Mouse (Mus musculus) MEL (cell line): ENCODE results near the gene Phyhipl. TPM values are rescaled to one million over a fixed set of nuclear protein-coding genes. Genes with fewer than 3 reads are reported as not detected.

ENCODE experiments used
- DNase-seq: peaks from one replicate; pipeline ENCODE4 v3.0.0; 2011; ENCODE audit warnings: low read depth, low spot score
- H3K27ac ChIP-seq: 2 replicates; pipeline ENCODE4 v1.5.1; 2012; ENCODE audit warnings: low read depth, mild to moderate bottlenecking, control low read depth, low read length, moderate library complexity; ENCODE audit not compliant: control insufficient read depth
- H3K27me3 ChIP-seq, 2 experiments: fragments of 150-350 bp in 1 of 2; sonication (generic) in 1 of 2; 2 replicates each; pipeline ENCODE4 v1.6.1; 2012; ENCODE audit warnings: low read length in 2 of 2, mild to moderate bottlenecking in 2 of 2, improper control_type of control experiment in 1 of 2, moderate library complexity in 1 of 2; ENCODE audit not compliant: insufficient read depth in 2 of 2, control insufficient read depth in 1 of 2
- H3K36me3 ChIP-seq, 2 experiments: 2 replicates each; pipeline ENCODE4 v1.6.1; 2012 to 2014; ENCODE audit warnings: low read length in 2 of 2, improper control_type of control experiment in 1 of 2, inconsistent platforms in 1 of 2, mild to moderate bottlenecking in 1 of 2; ENCODE audit not compliant: insufficient read depth in 2 of 2, control insufficient read depth in 1 of 2
- H3K4me1 ChIP-seq, 2 experiments: fragments of 150-350 bp in 1 of 2; sonication (generic) in 1 of 2; 2 replicates each; pipeline ENCODE4 v1.6.1; 2012; ENCODE audit warnings: low read length in 2 of 2, improper control_type of control experiment in 1 of 2, mild to moderate bottlenecking in 1 of 2; ENCODE audit not compliant: insufficient read depth in 2 of 2, control insufficient read depth in 1 of 2
- H3K4me3 ChIP-seq, 2 experiments: fragments of 150-350 bp in 1 of 2; sonication (generic) in 1 of 2; 2 replicates each; pipeline ENCODE4 v1.5.1; 2012; ENCODE audit warnings: low read depth in 2 of 2, low read length in 2 of 2, mild to moderate bottlenecking in 2 of 2, moderate library complexity in 2 of 2, control low read depth in 1 of 2, improper control_type of control experiment in 1 of 2; ENCODE audit not compliant: control insufficient read depth in 1 of 2, insufficient read depth in 1 of 2
- H3K79me2 ChIP-seq: 2 replicates; pipeline ENCODE4 v1.6.1; 2012; ENCODE audit warnings: mild to moderate bottlenecking, low read length, moderate library complexity; ENCODE audit not compliant: control insufficient read depth, poor library complexity, insufficient read depth
- H3K9ac ChIP-seq: 2 replicates; pipeline ENCODE4 v1.6.1; 2012; ENCODE audit warnings: low read depth, mild to moderate bottlenecking, control low read depth, low read length, moderate library complexity; ENCODE audit not compliant: control insufficient read depth, poor library complexity, severe bottlenecking
- H3K9me3 ChIP-seq: fragments of 150-350 bp; sonication (generic); replicated peaks from 2 replicates; pipeline ENCODE4 v1.6.1; 2012; ENCODE audit warnings: mild to moderate bottlenecking, low read length, improper control_type of control experiment, moderate library complexity; ENCODE audit not compliant: insufficient read depth
- BHLHE40 ChIP-seq: IDR thresholded peaks from 2 replicates; pipeline ENCODE4 v1.6.1; 2012; ENCODE audit warnings: low read depth, mild to moderate bottlenecking, inconsistent platforms, low read length, improper control_type of control experiment, borderline replicate concordance
- CHD1 ChIP-seq: IDR thresholded peaks from 2 replicates; pipeline ENCODE4 v1.6.1; 2012; ENCODE audit warnings: low read depth, mild to moderate bottlenecking, inconsistent platforms, low read length, improper control_type of control experiment
- CHD2 ChIP-seq: IDR thresholded peaks from 2 replicates; pipeline ENCODE4 v1.6.1; 2011; ENCODE audit warnings: low read length, improper control_type of control experiment
- E2F4 ChIP-seq: IDR thresholded peaks from 2 replicates; pipeline ENCODE4 v1.6.1; 2011; ENCODE audit warnings: low read depth, low read length, improper control_type of control experiment, borderline replicate concordance
- GABPA ChIP-seq: IDR thresholded peaks from 2 replicates; pipeline ENCODE4 v1.6.1; 2012; ENCODE audit warnings: low read depth, mild to moderate bottlenecking, inconsistent platforms, low read length, improper control_type of control experiment, moderate library complexity
- GATA1 ChIP-seq: IDR thresholded peaks from 2 replicates; pipeline ENCODE4 v1.6.1; 2011; ENCODE audit warnings: low read depth, low read length, improper control_type of control experiment
- HCFC1 ChIP-seq: IDR thresholded peaks from 2 replicates; pipeline ENCODE4 v1.6.1; 2012; ENCODE audit warnings: low read depth, mild to moderate bottlenecking, inconsistent platforms, low read length, improper control_type of control experiment, moderate library complexity
- KAT2A ChIP-seq: conservative IDR thresholded peaks from 2 replicates; pipeline ENCODE4 v1.6.1; 2012; ENCODE audit warnings: low read depth, low read length, improper control_type of control experiment, inconsistent platforms
- MAFK ChIP-seq: IDR thresholded peaks from 2 replicates; pipeline ENCODE4 v1.6.1; 2011; ENCODE audit warnings: low read depth, mild to moderate bottlenecking, low read length, improper control_type of control experiment, borderline replicate concordance
- MAX ChIP-seq: IDR thresholded peaks from 2 replicates; pipeline ENCODE4 v1.6.1; 2011; ENCODE audit warnings: low read length, improper control_type of control experiment
- MAZ ChIP-seq: IDR thresholded peaks from 2 replicates; pipeline ENCODE4 v1.6.1; 2012; ENCODE audit warnings: low read depth, mild to moderate bottlenecking, inconsistent platforms, low read length, improper control_type of control experiment
- MEF2A ChIP-seq: IDR thresholded peaks from 2 replicates; pipeline ENCODE4 v1.6.1; 2014; ENCODE audit warnings: low read depth, mild to moderate bottlenecking, inconsistent platforms, low read length, improper control_type of control experiment; ENCODE audit not compliant: poor library complexity, insufficient replicate concordance, severe bottlenecking; ENCODE audit errors: extremely low read depth
- MXI1 ChIP-seq: IDR thresholded peaks from 2 replicates; pipeline ENCODE4 v1.6.1; 2011; ENCODE audit warnings: mild to moderate bottlenecking, low read depth, low read length, improper control_type of control experiment
- MYC ChIP-seq: IDR thresholded peaks from 2 replicates; pipeline ENCODE4 v1.6.1; 2011; ENCODE audit warnings: low read depth, mild to moderate bottlenecking, low read length, improper control_type of control experiment, moderate library complexity
- NELFE ChIP-seq: IDR thresholded peaks from 2 replicates; pipeline ENCODE4 v1.6.1; 2011; ENCODE audit warnings: low read depth, low read length, improper control_type of control experiment
- POLR2A ChIP-seq, 2 experiments: IDR thresholded peaks; 2 replicates each; pipeline ENCODE4 v1.6.1; 2011 to 2012; ENCODE audit warnings: low read length in 2 of 2, mild to moderate bottlenecking in 2 of 2, control low read depth in 1 of 2, improper control_type of control experiment in 1 of 2, low read depth in 1 of 2, moderate library complexity in 1 of 2; ENCODE audit not compliant: control insufficient read depth in 1 of 2, insufficient read depth in 1 of 2, poor library complexity in 1 of 2
- POLR2AphosphoS2 ChIP-seq: IDR thresholded peaks from 2 replicates; pipeline ENCODE4 v1.6.1; 2011; ENCODE audit warnings: low read length, improper control_type of control experiment
- POLR2AphosphoS5 ChIP-seq: IDR thresholded peaks from 2 replicates; pipeline ENCODE4 v1.6.1; 2012; ENCODE audit warnings: low read depth, borderline replicate concordance, mild to moderate bottlenecking, inconsistent platforms, low read length, moderate library complexity, mixed read lengths
- RAD21 ChIP-seq: IDR thresholded peaks from 2 replicates; pipeline ENCODE4 v1.6.1; 2011; ENCODE audit warnings: mild to moderate bottlenecking, low read depth, low read length, improper control_type of control experiment
- RCOR1 ChIP-seq: IDR thresholded peaks from 2 replicates; pipeline ENCODE4 v1.6.1; 2012; ENCODE audit warnings: low read depth, mild to moderate bottlenecking, inconsistent platforms, low read length, improper control_type of control experiment
- SIN3A ChIP-seq: IDR thresholded peaks from 2 replicates; pipeline ENCODE4 v1.6.1; 2012; ENCODE audit warnings: low read length, improper control_type of control experiment, inconsistent platforms
- SMC3 ChIP-seq: IDR thresholded peaks from 2 replicates; pipeline ENCODE4 v1.6.1; 2011; ENCODE audit warnings: low read depth, low read length, improper control_type of control experiment
- TBP ChIP-seq: IDR thresholded peaks from 2 replicates; pipeline ENCODE4 v1.8.0; 2011; ENCODE audit warnings: low read depth, low read length, improper control_type of control experiment
- UBTF ChIP-seq: IDR thresholded peaks from 2 replicates; pipeline ENCODE4 v1.6.1; 2012; ENCODE audit warnings: low read depth, mild to moderate bottlenecking, inconsistent platforms, low read length, improper control_type of control experiment, moderate library complexity, borderline replicate concordance; ENCODE audit not compliant: insufficient read depth
- USF1 ChIP-seq: IDR thresholded peaks from 2 replicates; pipeline ENCODE4 v1.6.1; 2014; ENCODE audit warnings: low read depth, mild to moderate bottlenecking, inconsistent platforms, low read length, improper control_type of control experiment, moderate library complexity
- ZC3H11A ChIP-seq: IDR thresholded peaks from 2 replicates; pipeline ENCODE4 v1.6.1; 2012; ENCODE audit warnings: low read depth, mild to moderate bottlenecking, inconsistent platforms, low read length, improper control_type of control experiment
- ZMIZ1 ChIP-seq: IDR thresholded peaks from 2 replicates; pipeline ENCODE4 v1.6.1; 2012; ENCODE audit warnings: low read depth, mild to moderate bottlenecking, inconsistent platforms, low read length, improper control_type of control experiment, moderate library complexity
- ZNF384 ChIP-seq: IDR thresholded peaks from 2 replicates; pipeline ENCODE4 v1.6.1; 2012; ENCODE audit warnings: low read depth, mild to moderate bottlenecking, inconsistent platforms, low read length, improper control_type of control experiment
- polyA plus RNA-seq, 2 experiments: library from polyadenylated mRNA; stranded (reverse) in 1 of 2; unstranded in 1 of 2; fragments of >175 nt in 1 of 2; fragments of >200 nt in 1 of 2; gene quantifications; 2 replicates each; pipeline versions ENCODE4 v1.2.1 to v1.2.4; 2012; ENCODE audit warnings: low replicate concordance in 2 of 2, low read depth in 1 of 2; ENCODE audit not compliant: insufficient read length in 2 of 2, insufficient read depth in 1 of 2, missing spikeins in 1 of 2
- total RNA-seq: library from RNA; depleted of rRNA; stranded (reverse); fragments of 300-350 nt; gene quantifications from 2 replicates; pipeline ENCODE4 v1.2.3, GENCODE M21; 2012

Gene Phyhipl
- total and polyA plus RNA-seq, 3 experiments, result not detected

DNA sequence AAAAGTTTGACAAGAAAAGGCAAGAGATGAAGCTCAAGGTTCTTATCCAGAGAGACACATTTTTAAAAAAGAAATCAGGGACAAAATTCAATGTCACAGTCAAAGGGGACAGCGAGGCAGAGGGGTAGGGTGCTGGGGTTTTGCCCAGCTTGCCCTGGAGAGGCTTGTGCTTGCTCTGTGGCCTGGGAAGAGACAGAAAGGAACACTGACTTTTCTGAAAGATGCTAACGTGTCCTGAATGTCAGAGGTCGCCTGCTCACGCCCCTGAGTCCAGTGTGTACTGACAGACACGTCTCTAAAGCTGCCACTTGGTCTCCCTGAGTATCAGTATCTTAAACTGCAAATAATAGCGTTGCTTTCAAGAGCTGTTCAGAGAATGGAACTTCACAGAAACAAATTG is 507 bp upstream of the Phyhipl start:
- Histone ChIP-seq H3K27me3 (no peaks in the 10 kb centered on the region), H3K4me3 (no peak overlapping the region), H3K79me2 (no peaks in the 10 kb centered on the region), H3K9ac (no peak overlapping the region), H3K36me3 (no peaks in the 10 kb centered on the region), H3K4me1 (no peaks in the 10 kb centered on the region), H3K9me3 (no peaks in the 10 kb centered on the region), H3K27ac (no peak overlapping the region)
- TF ChIP-seq TBP (no peak), E2F4 (no peak), MAZ (no peak), MAX (no peak)
- DNase-seq, result no peak

- Histone ChIP-seq H3K9ac (no peak overlapping the region), H3K27me3 (no peaks in the 10 kb centered on the region), H3K27ac (no peak overlapping the region), H3K4me3 (no peak overlapping the region), H3K4me1 (no peaks in the 10 kb centered on the region), H3K36me3 (no peaks in the 10 kb centered on the region), H3K79me2 (no peaks in the 10 kb centered on the region), H3K9me3 (no peaks in the 10 kb centered on the region)
- DNase-seq, result no peak
- TF ChIP-seq RAD21 (no peak), KAT2A (no peak), ZC3H11A (no peak), RCOR1 (no peak), MAX (no peak), ZMIZ1 (no peak), MAZ (no peak), ZNF384 (no peak), MYC (no peak), GABPA (no peak), CHD1 (no peak), MEF2A (no peak)
Measured at GRCm38 (mm10) chr10:70654655-70655054, 1.1 kb downstream of the Phyhipl start.

- Histone ChIP-seq H3K9ac (no peak overlapping the region), H3K27me3 (no peaks in the 10 kb centered on the region), H3K4me3 (no peak overlapping the region), H3K27ac (no peak overlapping the region), H3K9me3 (no peaks in the 10 kb centered on the region), H3K79me2 (no peaks in the 10 kb centered on the region), H3K4me1 (no peaks in the 10 kb centered on the region), H3K36me3 (no peaks in the 10 kb centered on the region)
- TF ChIP-seq POLR2AphosphoS5, result no peak
- TF ChIP-seq POLR2AphosphoS2, result no peak
- TF ChIP-seq NELFE, result no peak
- no peak for TF ChIP-seq SIN3A
- TF ChIP-seq BHLHE40, result no peak
- TF ChIP-seq MAFK, result no peak
- no peak for TF ChIP-seq MAZ
- TF ChIP-seq TBP, result no peak
- TF ChIP-seq USF1, result no peak
- TF ChIP-seq ZMIZ1, result no peak
- no peak for TF ChIP-seq POLR2A (IDR thresholded peaks at IDR 0.05; ENCODE audit: control insufficient read depth in 1 of 2, insufficient read depth in 1 of 2, low read depth in 1 of 2, low read length in 2 of 2, poor library complexity in 1 of 2)
- TF ChIP-seq MXI1, result no peak
- TF ChIP-seq UBTF, result no peak
- no peak for TF ChIP-seq SMC3
- no peak for TF ChIP-seq CHD2
- TF ChIP-seq RAD21, result no peak
- TF ChIP-seq MYC, result no peak
- TF ChIP-seq KAT2A, result no peak
- TF ChIP-seq GATA1, result no peak
- TF ChIP-seq HCFC1, result no peak
- no peak for DNase-seq
Measured at GRCm38 (mm10) chr10:70654139-70654538, 1.6 kb downstream of the Phyhipl start.
